Mouse (Mus musculus) retina, postnatal 7 days (tissue): ENCODE results near the gene Rtp3.

Experiments
- DNase-seq: peaks from one replicate; pipeline ENCODE4 v3.0.0-alpha.2; 2012; ENCODE audit warnings: low read depth, low spot score

Gene Rtp3

DNA sequence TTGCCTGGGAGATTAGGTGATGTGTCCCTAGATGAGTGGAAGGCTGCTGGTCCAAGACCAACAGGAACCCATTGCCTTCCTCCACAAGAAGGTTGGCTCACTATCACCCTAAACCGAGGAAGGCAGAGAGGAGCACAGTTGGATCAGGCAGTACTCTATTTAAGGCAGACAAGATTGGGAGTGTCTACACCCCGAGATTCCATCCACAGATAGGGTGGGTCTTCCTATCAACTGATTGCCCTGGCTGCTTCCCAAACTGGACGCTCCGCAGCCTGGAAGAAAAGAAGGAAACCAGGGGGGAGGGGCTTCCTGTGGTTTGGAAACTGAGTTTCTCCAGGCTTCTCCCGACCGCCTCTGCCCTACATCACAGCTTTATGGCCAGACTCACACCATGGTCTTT, at the start of gene Rtp3:
Gene Rtp3, minus strand, starts transcription at position 380 of the 400 bp plus-strand sequence.
- no peak for DNase-seq

DNA sequence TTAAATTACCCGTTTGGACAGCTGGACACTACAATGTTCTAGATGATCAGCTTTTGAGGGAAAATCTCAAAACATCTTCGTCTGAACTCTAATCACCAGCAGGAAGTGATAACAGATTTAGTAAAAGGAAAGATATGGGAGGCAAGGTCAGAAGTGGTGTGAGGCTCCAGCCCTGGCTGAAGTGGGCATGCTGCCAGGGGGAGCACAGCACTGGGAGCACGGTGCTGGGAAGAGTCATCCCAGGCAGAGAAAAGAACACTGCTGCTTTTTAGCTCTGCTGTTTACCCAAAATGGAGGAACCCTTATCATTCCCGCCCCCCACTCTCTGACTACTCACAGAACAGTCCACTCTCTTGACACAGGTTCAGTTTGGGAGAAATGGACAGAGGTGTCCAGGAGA, 49.6 kb upstream of the Rtp3 start:
- DNase-seq = no peak

GRCm38 (mm10) chr9:111033717-111034116, 43.3 kb upstream of the Rtp3 start:
- no peak for DNase-seq

- no peak for DNase-seq
Measured at GRCm38 (mm10) chr9:111026791-111027190, 36.4 kb upstream of the Rtp3 start.

DNA sequence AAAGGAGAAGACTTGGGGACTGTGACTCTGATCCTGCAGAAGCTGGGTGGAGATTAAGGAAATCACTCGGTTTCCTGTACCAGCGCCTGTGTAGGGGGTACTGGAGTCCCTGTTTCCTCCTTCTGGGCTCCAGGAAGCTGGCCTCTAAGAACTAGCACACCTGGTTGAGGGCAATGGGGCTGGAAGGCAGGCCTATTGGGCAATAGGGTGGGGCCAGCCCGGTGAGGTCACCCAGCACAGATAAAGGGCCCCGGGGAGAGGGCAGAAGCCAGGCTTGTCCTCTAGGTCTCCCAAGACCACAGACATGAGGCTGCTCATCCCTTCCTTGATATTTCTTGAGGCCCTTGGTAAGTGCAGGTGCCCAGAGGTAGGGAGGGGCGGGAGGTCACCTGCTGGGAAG, 28.6 kb upstream of the Rtp3 start, which contains the start of gene Ltf:
Gene Ltf, plus strand, starts transcription at position 250 of the 400 bp plus-strand sequence.
- no peak for DNase-seq

- no peak for DNase-seq
Measured at GRCm38 (mm10) chr9:111015658-111016057, 25.3 kb upstream of the Rtp3 start.

- no peak for DNase-seq
Measured at GRCm38 (mm10) chr9:111012041-111012440, 21.7 kb upstream of the Rtp3 start.

- no peak for DNase-seq
Measured at GRCm38 (mm10) chr9:111011550-111011949, 21.2 kb upstream of the Rtp3 start.

DNA sequence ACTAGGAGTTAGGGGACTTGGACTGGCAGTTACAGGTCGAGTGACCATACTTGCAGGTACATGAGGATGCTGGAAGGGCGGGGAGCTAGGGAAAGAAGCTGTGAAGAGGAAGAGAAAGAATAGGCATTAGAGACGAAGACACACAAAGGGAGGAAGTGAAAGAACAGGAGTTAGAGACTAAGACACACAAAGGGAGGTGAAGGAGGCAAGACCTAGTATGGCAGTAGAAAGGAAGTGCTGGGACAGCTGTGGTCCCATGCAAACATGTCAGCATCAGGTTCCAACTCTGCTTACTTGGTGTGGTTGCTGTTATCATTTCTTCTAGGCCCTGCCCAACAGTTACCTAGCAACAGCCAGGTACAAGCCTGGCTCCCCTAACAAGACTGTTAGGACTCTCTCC, 19.4 kb upstream of the Rtp3 start:
- DNase-seq = no peak

GRCm38 (mm10) chr9:111006544-111006943, 16.2 kb upstream of the Rtp3 start:
- no peak for DNase-seq

DNA sequence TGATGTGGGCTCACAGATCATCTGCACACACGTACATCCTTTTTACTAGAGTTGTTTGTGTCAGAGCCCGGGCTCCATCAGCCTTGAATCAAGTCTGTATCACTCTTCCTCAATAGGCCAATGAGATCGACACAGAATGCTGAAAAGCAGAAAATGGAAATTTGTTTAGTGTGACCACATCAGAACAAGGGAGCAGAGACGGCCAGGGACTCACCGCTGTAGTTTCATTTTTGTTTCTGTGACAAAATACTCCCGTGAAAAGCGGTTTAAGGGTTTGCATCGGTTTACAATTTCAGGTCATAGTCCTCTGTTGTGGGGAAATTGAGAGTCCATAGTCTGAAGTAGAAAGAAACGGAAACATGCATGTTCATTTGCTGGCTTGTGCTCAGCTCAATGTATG, 12.9 kb upstream of the Rtp3 start:
- no peak for DNase-seq

DNA sequence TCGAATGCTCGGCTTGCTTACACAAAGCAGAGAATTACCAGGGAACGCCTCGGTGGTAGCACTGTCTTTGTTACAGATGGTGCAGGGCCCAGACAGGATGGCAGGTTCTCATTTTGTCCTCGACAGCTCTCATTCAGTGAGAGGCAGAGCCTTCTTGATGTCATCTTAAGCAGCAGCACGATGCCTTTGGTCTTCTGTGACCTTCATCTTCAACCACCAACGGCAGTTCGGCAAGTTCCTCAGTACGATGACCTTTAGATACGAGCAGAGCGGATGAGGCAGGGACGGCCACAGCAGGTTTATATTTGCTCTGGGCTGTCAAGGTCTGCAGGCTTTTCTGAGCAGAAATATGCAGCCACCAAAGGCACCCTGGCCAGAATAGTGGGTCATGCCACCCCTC, 11.2 kb upstream of the Rtp3 start:
- DNase-seq = no peak

- no peak for DNase-seq
Measured at GRCm38 (mm10) chr9:110999856-111000255, 9.5 kb upstream of the Rtp3 start.

DNA sequence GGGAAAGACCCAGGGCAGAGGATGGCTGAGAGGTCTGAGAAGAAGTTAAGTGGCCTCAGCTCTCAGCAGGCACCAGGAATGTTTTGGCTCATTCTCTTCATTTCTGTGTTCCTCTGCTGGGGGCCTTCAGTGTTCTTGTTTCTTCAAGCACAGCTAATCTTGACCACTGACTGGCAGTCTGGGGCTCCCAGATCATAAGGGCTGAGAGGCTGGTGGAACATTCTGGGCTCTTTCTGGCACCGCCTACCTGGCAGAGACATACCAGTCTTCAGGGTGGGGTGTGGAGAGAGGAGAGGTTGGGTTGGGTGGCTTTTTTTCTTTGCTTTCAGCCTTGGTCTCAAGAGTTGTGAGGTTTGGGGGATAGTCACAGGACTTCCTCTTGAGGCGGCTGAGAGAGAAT, 8.7 kb upstream of the Rtp3 start:
- DNase-seq = no peak

DNA sequence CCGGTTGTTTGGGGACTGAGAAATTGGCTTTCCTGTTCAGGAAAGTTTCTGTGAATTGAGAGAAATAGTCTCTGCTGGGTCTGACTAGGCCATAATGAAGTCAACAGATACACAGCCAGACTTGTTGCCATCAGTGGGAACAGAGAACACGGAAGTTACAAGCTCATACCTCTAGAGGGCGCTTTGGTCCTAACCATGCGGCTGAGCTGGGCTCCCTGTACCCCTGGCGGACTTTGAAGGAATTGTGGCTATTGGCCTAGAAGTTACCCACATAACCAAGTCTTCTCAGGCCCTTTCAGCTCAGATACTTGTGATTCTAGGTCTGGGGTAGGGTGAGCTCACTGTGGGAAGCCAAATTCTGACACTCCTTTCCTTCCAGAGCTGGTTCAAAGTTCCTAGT, 6.9 kb upstream of the Rtp3 start:
- peak; percentile 66 for DNase-seq

GRCm38 (mm10) chr9:110994716-110995172, 4.4 kb upstream of the Rtp3 start:
- DNase-seq = peak; percentile 66

DNA sequence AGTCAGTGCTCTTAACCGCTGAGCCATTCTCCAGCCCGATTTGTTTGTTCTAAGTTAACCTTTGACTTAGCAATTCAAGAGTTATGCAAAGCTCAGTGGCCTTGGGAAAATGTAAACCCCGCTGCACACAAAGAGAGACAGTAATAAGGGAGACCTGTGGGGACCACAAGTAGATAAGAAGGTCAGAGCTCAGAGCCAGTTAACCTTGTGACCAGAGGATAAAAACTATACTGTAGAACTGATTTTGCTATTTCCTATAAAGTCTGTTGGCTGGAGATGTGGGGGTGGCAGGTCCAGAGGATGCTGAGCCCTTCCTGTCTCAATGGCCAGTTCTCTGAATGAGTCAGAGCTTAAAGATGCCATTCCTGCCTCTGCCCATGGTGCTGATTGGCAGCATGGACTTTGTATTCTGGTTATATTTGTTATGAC, 2.9 kb upstream of the Rtp3 start:
- no peak for DNase-seq

DNA sequence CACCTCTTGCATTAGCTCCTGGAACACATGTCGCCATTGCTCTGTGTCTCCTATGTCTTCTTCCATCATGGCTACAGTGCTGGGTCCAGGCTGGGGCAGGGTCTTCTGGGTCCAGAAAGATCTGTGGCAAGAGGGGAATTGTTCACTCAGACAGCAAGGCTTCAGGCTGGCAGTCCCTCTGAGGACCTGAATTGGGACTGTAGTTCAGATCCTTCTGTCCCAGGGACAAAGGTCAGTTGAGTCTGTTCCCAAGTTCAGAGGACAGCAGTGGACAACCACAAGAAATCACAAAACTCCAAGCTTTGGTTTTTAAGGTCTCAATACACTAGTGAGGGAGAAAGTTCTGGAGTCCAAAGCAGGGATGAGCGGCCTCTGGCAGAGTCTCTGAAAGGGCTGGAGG, 840 bp downstream of the Rtp3 start:
- DNase-seq = no peak

DNA sequence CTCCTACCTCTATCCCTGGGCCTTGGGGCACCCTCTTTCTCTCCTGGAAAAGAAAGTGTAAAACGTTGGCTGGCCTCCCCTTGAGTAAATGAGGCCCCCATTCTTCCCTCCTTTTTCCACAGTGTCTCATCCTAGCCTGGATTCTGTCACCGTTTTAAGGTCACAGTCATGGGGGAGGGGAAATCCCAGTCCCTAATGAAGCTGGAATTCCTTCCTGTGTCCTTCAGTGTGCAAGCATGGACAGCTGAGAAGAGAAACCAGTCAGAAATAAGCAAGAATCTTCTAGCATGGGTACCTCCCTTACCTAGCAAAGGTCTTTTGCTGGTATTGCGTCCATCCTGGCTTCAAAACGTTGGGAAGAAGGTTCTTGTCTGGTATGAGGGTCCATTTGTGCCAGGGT, 1.2 kb downstream of the Rtp3 start:
- DNase-seq = no peak

GRCm38 (mm10) chr9:110988078-110988477, 2.3 kb downstream of the Rtp3 start:
- no peak for DNase-seq

DNA sequence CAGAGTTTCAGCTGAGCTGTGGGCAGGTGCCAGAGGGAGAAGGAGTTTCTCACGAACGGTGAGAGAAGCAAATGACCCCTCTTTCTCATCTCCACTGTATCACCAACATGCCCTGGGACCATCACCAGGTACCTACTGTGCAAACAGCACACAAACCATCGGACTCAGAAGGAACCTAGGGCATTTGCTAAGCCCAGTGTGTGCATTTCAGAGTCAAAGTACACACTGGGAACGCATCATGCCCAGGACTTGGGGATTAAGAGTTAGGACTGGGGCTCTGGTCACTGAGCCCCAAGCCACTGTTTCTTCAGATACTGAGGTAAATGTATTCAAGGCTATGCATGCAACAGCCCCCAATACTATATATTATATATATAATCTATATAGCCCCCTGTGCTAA, 3.1 kb downstream of the Rtp3 start:
- DNase-seq = no peak

GRCm38 (mm10) chr9:110985951-110986350, 4.4 kb downstream of the Rtp3 start:
- no peak for DNase-seq

GRCm38 (mm10) chr9:110985541-110985940, 4.8 kb downstream of the Rtp3 start:
- DNase-seq = no peak

DNA sequence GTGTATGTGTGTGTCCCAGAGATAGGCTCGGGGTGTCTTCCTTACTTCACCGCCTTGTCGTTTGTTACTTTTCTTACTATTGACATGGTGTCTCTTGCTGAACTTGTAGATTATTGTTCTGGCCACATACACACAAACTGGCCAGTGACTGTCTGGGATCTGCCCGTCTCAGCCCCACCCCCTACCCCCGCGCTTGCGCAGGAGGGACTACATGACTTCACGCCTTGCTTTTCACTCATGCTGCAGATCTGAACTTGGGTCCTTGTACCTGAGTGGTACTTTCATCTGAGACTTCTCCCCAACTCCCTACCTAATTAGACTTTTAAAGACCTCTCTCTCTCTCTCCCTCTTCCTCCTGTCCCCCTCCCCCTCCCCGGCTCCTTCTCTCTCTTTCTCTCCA, 6.3 kb downstream of the Rtp3 start:
- DNase-seq = no peak
